Mouse (Mus musculus): Measurements from ENCODE around the gene Olfr183.
"Not testable (repeated sequence)": the region's sequence is repeated elsewhere in the genome, so short reads cannot be mapped to it uniquely, and the experiment has no call there.

The Olfr183 gene

GRCm38 (mm10) chr16:58995057-58995456, at the start of gene Olfr183:
TSS of gene Olfr183 (plus strand) at chr16:58995357.
- no peak for DNase-seq

DNA sequence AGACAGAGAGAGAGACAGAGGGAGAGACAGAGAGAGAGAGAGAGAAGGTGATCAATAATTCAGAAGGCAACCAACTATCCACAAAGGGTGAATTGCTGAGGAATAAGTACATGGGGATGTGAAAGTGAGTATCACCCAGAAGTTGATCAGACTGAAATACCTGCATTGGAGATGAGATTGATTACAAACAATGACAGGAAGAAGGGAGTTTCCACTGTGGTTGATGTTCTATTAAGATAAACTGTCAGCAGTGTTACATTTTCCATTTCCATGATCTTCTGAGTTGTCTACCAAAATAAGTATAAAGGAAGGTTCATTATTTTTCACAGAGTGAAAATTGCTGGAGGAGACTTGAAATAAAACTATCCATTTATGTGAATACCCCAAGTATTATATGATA, 12.0 kb downstream of the Olfr183 start:
- DNase-seq = no peak

GRCm38 (mm10) chr16:59013357-59014018, 18.3 kb downstream of the Olfr183 start:
- no peak for DNase-seq

GRCm38 (mm10) chr16:59030191-59030590, 35.0 kb downstream of the Olfr183 start, which contains the start of gene Olfr186:
TSS of gene Olfr186 (minus strand) at chr16:59030291.
- no peak for DNase-seq

DNA sequence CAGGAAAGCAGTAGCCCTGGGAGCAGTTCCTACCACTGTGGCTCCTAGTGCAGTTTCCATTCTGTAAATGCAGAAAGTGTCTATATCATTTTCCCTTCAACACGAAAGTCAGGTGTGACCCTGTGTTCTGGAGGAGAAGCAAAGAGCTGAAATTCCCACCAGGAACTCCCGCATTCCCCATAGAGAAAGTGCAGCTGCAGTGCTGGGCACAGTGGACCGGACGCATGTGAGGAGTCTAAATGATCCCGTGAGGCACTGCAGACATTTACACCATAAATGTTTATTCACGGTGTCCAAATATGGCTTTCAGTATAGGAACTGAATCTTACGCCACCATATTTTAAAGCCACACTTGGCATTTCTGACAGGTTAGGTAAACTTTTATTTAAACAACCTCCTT, 44.6 kb downstream of the Olfr183 start, which contains the start of gene Olfr187:
Gene Olfr187 (minus strand): TSS at position 58 of the 400 bp plus-strand sequence.
- no peak for DNase-seq

DNA sequence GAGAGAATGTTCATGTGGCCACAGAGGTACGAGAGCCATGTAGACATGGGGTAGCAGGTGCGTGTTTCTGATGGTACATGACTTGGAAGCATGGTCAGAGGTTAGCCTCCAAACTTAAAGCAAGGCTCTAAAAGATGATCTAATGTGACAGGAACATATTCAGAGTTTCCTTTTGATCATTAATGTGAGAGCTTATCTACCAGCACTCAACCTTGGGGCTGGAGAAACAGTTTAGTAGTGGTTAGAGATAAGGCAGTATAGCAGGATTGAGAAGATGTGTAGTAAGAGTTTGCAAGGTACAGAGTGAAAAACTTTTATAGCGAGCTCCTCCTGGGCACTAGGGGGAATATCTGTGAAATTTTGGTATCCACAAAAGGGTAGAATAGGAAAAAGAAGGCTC, 50.7 kb downstream of the Olfr183 start:
- no peak for DNase-seq

GRCm38 (mm10) chr16:59047579-59047978, 52.4 kb downstream of the Olfr183 start:
- no peak for DNase-seq

GRCm38 (mm10) chr16:59048860-59049259, 53.7 kb downstream of the Olfr183 start:
- no peak for DNase-seq

GRCm38 (mm10) chr16:59049286-59049685, 54.1 kb downstream of the Olfr183 start:
- DNase-seq = not testable (repeated sequence)

All from thymus, postnatal 36 days (tissue).